Mouse (Mus musculus) kidney, postnatal 0 days (tissue): ENCODE measurements around the gene Ist1. TPM values are rescaled to one million over a fixed set of nuclear protein-coding genes. Genes with fewer than 3 reads are reported as not detected.

Experiments
- ATAC-seq: fragments of 200-750 bp; cut with Nextera tagmentation; replicated peaks from 2 replicates; pipeline ENCODE4 v1.8.0; 2017; ENCODE audit warnings: low read depth, moderate number of reproducible peaks, moderate TSS enrichment, moderate library complexity; ENCODE audit not compliant: low FRiP score
- DNase-seq: peaks from one replicate; pipeline ENCODE4 v3.0.0-alpha.2; 2016; ENCODE audit warnings: low spot score
- H3K27ac ChIP-seq: fragments of 300-500 bp; sonication (generic); 2 replicates; pipeline ENCODE4 v1.5.1; 2014; ENCODE audit warnings: mild to moderate bottlenecking
- H3K27me3 ChIP-seq: fragments of 300-500 bp; sonication (generic); 2 replicates; pipeline ENCODE4 v1.6.1; 2014; ENCODE audit warnings: low read length, mixed read lengths; ENCODE audit not compliant: insufficient read depth
- H3K36me3 ChIP-seq: fragments of 300-500 bp; sonication (generic); 2 replicates; pipeline ENCODE4 v1.6.1; 2014; ENCODE audit warnings: low read length, mixed read lengths; ENCODE audit not compliant: insufficient read depth
- H3K4me1 ChIP-seq: fragments of 300-500 bp; sonication (generic); replicated peaks from 2 replicates; pipeline ENCODE4 v1.6.1; 2014; ENCODE audit warnings: antibody characterized with exemption, low read length, mixed read lengths; ENCODE audit not compliant: insufficient read depth
- H3K4me2 ChIP-seq: fragments of 300-500 bp; sonication (generic); 2 replicates; pipeline ENCODE4 v1.6.1; 2014; ENCODE audit warnings: mild to moderate bottlenecking, low read length, moderate library complexity, mixed read lengths
- H3K4me3 ChIP-seq: fragments of 300-500 bp; sonication (generic); replicated peaks from 2 replicates; pipeline ENCODE4 v1.5.1; 2014; ENCODE audit warnings: low read depth, low read length
- H3K9ac ChIP-seq: fragments of 300-500 bp; sonication (generic); 2 replicates; pipeline ENCODE4 v1.6.1; 2014; ENCODE audit warnings: low read depth, low read length
- H3K9me3 ChIP-seq: fragments of 300-500 bp; sonication (generic); replicated peaks from 2 replicates; pipeline ENCODE4 v1.6.1; 2016; ENCODE audit warnings: low read length, inconsistent platforms, mixed read lengths
- CTCF ChIP-seq: IDR thresholded peaks from 2 replicates; pipeline ENCODE4 v1.5.1; 2016; ENCODE audit warnings: antibody characterized with exemption, low read depth, mild to moderate bottlenecking, moderate library complexity
- WGBS: fragments of 180-500 bp; shearing (Covaris S2); extraction: QIAGEN DNeasy Blood & Tissue Kit; methylation state at CpG from one replicate; pipeline ENCODE4 v1.1.7; 2014; 5-methylcytosine and 5-hydroxymethylcytosine counted together
- polyA plus RNA-seq: library from polyadenylated mRNA; unstranded; fragments of >200 nt; fragmentation: Nextera tagmentation; extraction: Ambion mirVana; gene quantifications from 2 replicates; pipeline ENCODE4 v1.2.1, GENCODE M21; 2015

Gene Ist1
- polyA plus RNA-seq, 1 experiment from 2014 or later, result 123 TPM

GRCm38 (mm10) chr8:109641236-109641635, 51.8 kb downstream of the Ist1 start:
- no peaks in the 10 kb centered on the region for H3K36me3 ChIP-seq
- DNase-seq (no peak), ATAC-seq (no peak)
- no peak overlapping the region for H3K27ac ChIP-seq
- no peak overlapping the region for H3K4me2 ChIP-seq
- H3K27me3 ChIP-seq, result no peaks in the 10 kb centered on the region
- H3K9me3 ChIP-seq, result no peaks in the 10 kb centered on the region
- no peaks in the 10 kb centered on the region for H3K4me1 ChIP-seq
- TF ChIP-seq CTCF, result no peak
- no peak overlapping the region for H3K9ac ChIP-seq
- H3K4me3 ChIP-seq, result no peak overlapping the region
- 70% methylated on average over 5 of the region's 5 CpGs for WGBS

GRCm38 (mm10) chr8:109640410-109640809, 52.6 kb downstream of the Ist1 start:
- H3K9ac ChIP-seq, result no peak overlapping the region
- H3K36me3 ChIP-seq, result no peaks in the 10 kb centered on the region
- DNase-seq (peak; percentile 3), ATAC-seq (no peak)
- no peak overlapping the region for H3K4me2 ChIP-seq
- TF ChIP-seq CTCF, result no peak
- H3K4me3 ChIP-seq, result no peak overlapping the region
- no peak overlapping the region for H3K27ac ChIP-seq
- WGBS, result 57% methylated on average over 7 of the region's 7 CpGs
- no peaks in the 10 kb centered on the region for H3K27me3 ChIP-seq
- no peaks in the 10 kb centered on the region for H3K9me3 ChIP-seq
- no peaks in the 10 kb centered on the region for H3K4me1 ChIP-seq

DNA sequence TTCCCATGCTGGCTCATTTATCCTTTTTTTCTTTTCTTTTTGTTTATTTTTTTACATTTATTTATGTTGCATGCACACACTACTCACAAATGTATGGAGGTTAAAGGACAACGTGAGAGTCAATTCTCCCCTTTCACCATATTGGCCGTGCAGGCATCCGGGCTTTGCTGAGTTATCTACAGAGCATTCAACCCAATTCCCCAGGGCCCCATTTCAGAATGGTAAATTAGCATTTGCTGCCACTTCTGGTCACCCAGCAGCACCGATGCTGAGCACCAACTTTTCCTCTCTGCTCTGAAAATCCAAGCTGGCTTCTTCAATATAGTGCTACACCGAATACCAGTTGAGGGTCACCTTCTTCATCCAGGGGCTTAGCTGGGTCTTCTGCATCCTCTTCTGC, 54.2 kb downstream of the Ist1 start:
- no peak for ATAC-seq
- Histone ChIP-seq H3K9me3 (no peaks in the 10 kb centered on the region), H3K4me1 (no peaks in the 10 kb centered on the region), H3K4me2 (no peak overlapping the region), H3K4me3 (no peak overlapping the region), H3K36me3 (no peaks in the 10 kb centered on the region), H3K9ac (no peak overlapping the region), H3K27ac (no peak overlapping the region), H3K27me3 (no peaks in the 10 kb centered on the region)
- no peak for DNase-seq
- WGBS, result 75% methylated on average over 5 of the region's 5 CpGs
- no peak for TF ChIP-seq CTCF

DNA sequence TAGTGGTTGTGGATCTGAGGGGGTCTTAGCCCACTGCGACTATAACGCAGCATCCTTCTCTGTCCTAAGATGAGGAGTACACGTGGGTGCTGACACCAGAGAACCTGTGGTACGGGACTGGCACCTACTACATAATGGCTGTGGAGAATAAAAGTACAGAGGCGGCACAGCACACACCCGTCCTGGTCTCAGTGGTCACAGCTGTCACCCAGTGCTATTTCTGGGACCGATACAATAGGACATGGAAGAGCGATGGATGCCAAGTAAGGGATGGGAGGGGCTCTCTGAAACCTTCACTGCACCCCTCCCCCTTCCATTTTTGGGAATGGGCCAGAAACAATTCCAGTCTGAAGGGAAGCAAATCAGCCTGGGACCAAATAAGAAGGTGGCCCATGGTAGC, 57.9 kb downstream of the Ist1 start:
- ATAC-seq, result no peak

DNA sequence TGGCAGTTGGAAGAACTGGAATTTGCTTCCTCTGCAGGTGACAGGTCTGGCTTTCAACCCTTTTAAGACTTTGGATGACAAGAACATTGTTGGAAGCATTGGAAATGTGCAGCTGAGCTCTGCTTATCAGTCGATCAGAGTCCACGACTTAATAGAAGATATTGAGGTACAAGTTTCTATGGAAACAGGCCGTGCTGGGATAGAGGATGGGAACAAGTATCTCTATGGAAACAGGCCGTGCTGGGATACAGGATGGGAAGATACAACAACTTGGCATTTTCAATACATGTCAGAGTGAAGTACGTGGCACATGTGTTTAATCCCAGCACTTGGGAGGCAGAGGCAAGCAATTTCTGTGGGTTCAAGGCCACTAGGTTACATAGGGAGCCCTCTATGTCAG, 60.6 kb downstream of the Ist1 start:
- Histone ChIP-seq H3K27ac (no peak overlapping the region), H3K4me3 (no peak overlapping the region), H3K27me3 (no peaks in the 10 kb centered on the region), H3K9ac (no peak overlapping the region), H3K4me2 (no peak overlapping the region), H3K36me3 (no peaks in the 10 kb centered on the region), H3K9me3 (no peaks in the 10 kb centered on the region), H3K4me1 (no peaks in the 10 kb centered on the region)
- 84% methylated on average over 5 of the region's 5 CpGs for whole genome bisulfite sequencing
- TF ChIP-seq CTCF, result no peak
- ATAC-seq (no peak), DNase-seq (no peak)

More for the DNA sequence above, 57.9 kb downstream of the Ist1 start:
- no peak overlapping the region for H3K9ac ChIP-seq
- no peaks in the 10 kb centered on the region for H3K27me3 ChIP-seq
- H3K27ac ChIP-seq, result no peak overlapping the region
- H3K36me3 ChIP-seq, result no peaks in the 10 kb centered on the region
- H3K4me3 ChIP-seq, result no peak overlapping the region
- TF ChIP-seq CTCF, result no peak
- no peak for DNase-seq
- no peaks in the 10 kb centered on the region for H3K9me3 ChIP-seq
- H3K4me1 ChIP-seq, result no peaks in the 10 kb centered on the region
- H3K4me2 ChIP-seq, result no peak overlapping the region
- 94% methylated on average over 8 of the region's 8 CpGs for WGBS

- H3K4me2 ChIP-seq, result no peak overlapping the region
- TF ChIP-seq CTCF, result no peak
- H3K4me1 ChIP-seq, result no peaks in the 10 kb centered on the region
- H3K4me3 ChIP-seq, result no peak overlapping the region
- no peaks in the 10 kb centered on the region for H3K36me3 ChIP-seq
- no peak overlapping the region for H3K9ac ChIP-seq
- no peak for DNase-seq
- no peaks in the 10 kb centered on the region for H3K9me3 ChIP-seq
- no peak overlapping the region for H3K27ac ChIP-seq
- ATAC-seq, result no peak
- WGBS, result 59% methylated on average over 6 of the region's 6 CpGs
- no peaks in the 10 kb centered on the region for H3K27me3 ChIP-seq
These were observed 64.4 kb downstream of the Ist1 start for GRCm38 (mm10) chr8:109628638-109629037.

Other genes starting within 250 kb of the Ist1 start
- gene Pmfbp1, start 199.2 kb downstream of the Ist1 start, polyA plus RNA-seq, result 0.14 and 0.21 TPM in 2 replicates
- 15.3 and 16.4 TPM in 2 replicates for gene Dhx38, start 127.4 kb downstream of the Ist1 start, polyA plus RNA-seq
- gene Txnl4b, start 127.4 kb downstream of the Ist1 start, polyA plus RNA-seq, result 28.8 and 30.2 TPM in 2 replicates
- gene Hp, start 114.1 kb downstream of the Ist1 start, polyA plus RNA-seq, result 7.8 and 8.5 TPM in 2 replicates
- gene Dhodh, start 84.6 kb downstream of the Ist1 start, polyA plus RNA-seq, result 30.6 and 34.2 TPM in 2 replicates
- not detected in 2 replicates for gene Pkd1l3, start 78.7 kb downstream of the Ist1 start, polyA plus RNA-seq
- gene Zfp821, start 12.3 kb upstream of the Ist1 start, polyA plus RNA-seq, result 21.9 and 22.2 TPM in 2 replicates
- gene Atxn1l, start 44.5 kb upstream of the Ist1 start, polyA plus RNA-seq, result 4.5 and 4.8 TPM in 2 replicates
- gene Ap1g1, start 85.3 kb upstream of the Ist1 start, polyA plus RNA-seq, result 36.0 and 38.2 TPM in 2 replicates
- 1.6 and 1.8 TPM in 2 replicates for gene Phlpp2, start 175.3 kb upstream of the Ist1 start, polyA plus RNA-seq